Comparison of ENCODE assay signal across 23 mouse cellular contexts in the genomic region with DNA sequence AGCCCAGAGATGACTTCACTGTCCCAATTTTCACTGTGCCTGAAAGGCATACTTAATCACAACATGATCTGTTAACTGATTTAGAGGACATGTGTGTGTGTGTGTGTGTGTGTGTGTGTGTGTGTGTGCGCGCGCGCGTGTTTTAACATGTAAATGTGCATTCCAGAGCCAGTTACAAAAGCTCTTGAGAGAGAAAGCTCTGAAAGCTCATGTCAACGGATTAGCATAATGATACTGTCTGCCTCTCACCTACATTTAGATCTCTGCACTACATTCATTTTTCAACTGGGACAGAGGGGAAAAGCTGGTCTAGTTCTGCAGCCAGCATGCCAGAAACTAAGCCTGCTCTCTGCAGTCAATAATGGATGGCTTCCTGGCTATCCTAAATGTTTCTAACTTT.
A peak's percentile ranks its signal among the peaks of the same experiment; 100 is the strongest.
DNase-seq lines count a peak whose midpoint lies in the region; ATAC-seq lines count a peak whose summit lies in the region.
"Had no signal": no experiment of that assay in that cellular context is flagged by ENCODE, and none has a peak within 500 bp of the region (broad histone marks: within the 10 kb centered on the region; RNA-seq: fewer than 3 reads in every experiment).

No protein-coding gene starts in this region.

- H3K4me1 ChIP-seq in forebrain, embryonic 11.5 days (replicated peaks; ENCODE audit: control insufficient read depth, insufficient read depth, low read length) = no peaks in the 10 kb centered on the region
- H3K4me1 ChIP-seq in forebrain, embryonic 10.5 days = peaks cover 22% of the 10 kb centered on the region
- peaks cover 9% of the 10 kb centered on the region for H3K4me1 ChIP-seq in forebrain, embryonic 15.5 days
- H3K4me1 ChIP-seq in midbrain, embryonic 13.5 days (replicated peaks) = peaks cover 20% of the 10 kb centered on the region
- H3K4me1 ChIP-seq in liver, embryonic 11.5 days (replicated peaks; ENCODE audit: control insufficient read depth, insufficient read depth, low read length) = no peaks in the 10 kb centered on the region
- H3K4me1 ChIP-seq: hindbrain, embryonic 12.5 days; limb, embryonic 15.5 days; neural tube, embryonic 13.5 days had no signal

- 48% methylated on average over 6 of the region's 6 CpGs for WGBS in forebrain, embryonic 11.5 days
- 67% methylated on average over 6 of the region's 6 CpGs for WGBS in forebrain, embryonic 10.5 days
- 31% methylated on average over 6 of the region's 6 CpGs for WGBS in forebrain, embryonic 15.5 days
- WGBS in midbrain, embryonic 13.5 days = 28% methylated on average over 6 of the region's 6 CpGs
- 84% methylated on average over 6 of the region's 6 CpGs for WGBS in liver, embryonic 11.5 days

- H3K27me3 ChIP-seq in forebrain, embryonic 11.5 days (ENCODE audit: control insufficient read depth, insufficient read depth, low read length) = no peaks in the 10 kb centered on the region
- H3K27me3 ChIP-seq in forebrain, embryonic 10.5 days (ENCODE audit: poor library complexity, severe bottlenecking) = peaks cover 18% of the 10 kb centered on the region
- H3K27me3 ChIP-seq in forebrain, embryonic 15.5 days = no peaks in the 10 kb centered on the region
- no peaks in the 10 kb centered on the region for H3K27me3 ChIP-seq in midbrain, embryonic 13.5 days
- no peaks in the 10 kb centered on the region for H3K27me3 ChIP-seq in liver, embryonic 11.5 days (replicated peaks; ENCODE audit: control insufficient read depth, insufficient read depth, low read length)
- H3K27me3 ChIP-seq: hindbrain, embryonic 12.5 days; limb, embryonic 15.5 days; neural tube, embryonic 13.5 days had no signal

- no peak overlapping the region for H3K4me2 ChIP-seq in forebrain, embryonic 11.5 days (ENCODE audit: low read depth, low read length, severe bottlenecking)
- H3K4me2 ChIP-seq in forebrain, embryonic 15.5 days (replicated peaks) = no peak overlapping the region
- H3K4me2 ChIP-seq in midbrain, embryonic 13.5 days (replicated peaks) = no peak overlapping the region
- no peak overlapping the region for H3K4me2 ChIP-seq in liver, embryonic 11.5 days
- H3K4me2 ChIP-seq: heart, embryonic 11.5 days; hindbrain, embryonic 12.5 days; limb, embryonic 15.5 days; neural tube, embryonic 13.5 days had no signal

- H3K9ac ChIP-seq in forebrain, embryonic 11.5 days (ENCODE audit: low read length) = no peak overlapping the region
- no peak overlapping the region for H3K9ac ChIP-seq in forebrain, embryonic 15.5 days (replicated peaks)
- no peak overlapping the region for H3K9ac ChIP-seq in midbrain, embryonic 13.5 days (replicated peaks)
- no peak overlapping the region for H3K9ac ChIP-seq in liver, embryonic 11.5 days (ENCODE audit: low read depth, low read length)
- H3K9ac ChIP-seq: hindbrain, embryonic 12.5 days; limb, embryonic 15.5 days; neural tube, embryonic 13.5 days had no signal

- no peak for DNase-seq in forebrain, embryonic 11.5 days (ENCODE audit: low spot score)
- no peak for DNase-seq in forebrain, embryonic 10.5 days (ENCODE audit: extremely low spot score, low spot score)
- DNase-seq in embryo, embryonic 11 days = peak; percentile 3
- DNase-seq in left cerebral cortex, postnatal 10 days (ENCODE audit: extremely low spot score in 1 of 2, low spot score in 2 of 2) = no peak
- DNase-seq in liver, embryonic 11.5 days (ENCODE audit: low spot score) = no peak
- no peak for DNase-seq in lung, postnatal 25 days (ENCODE audit: low spot score)
- DNase-seq: adrenal gland, adult 8-10 months; cerebellum, adult 11 months; cerebellum, postnatal 10 days; heart, postnatal 10 days; kidney, adult 9 months; layer of hippocampus, postnatal 36 days; right cerebral cortex, postnatal 14 days; spleen, adult 18-20 months; thymus, postnatal 4 days had no signal

- H3K27ac ChIP-seq in forebrain, embryonic 11.5 days (ENCODE audit: low read depth, low read length) = no peak overlapping the region
- no peak overlapping the region for H3K27ac ChIP-seq in forebrain, embryonic 10.5 days
- H3K27ac ChIP-seq in forebrain, embryonic 15.5 days (replicated peaks) = no peak overlapping the region
- no peak overlapping the region for H3K27ac ChIP-seq in midbrain, embryonic 13.5 days
- H3K27ac ChIP-seq in liver, embryonic 11.5 days (ENCODE audit: low read depth, low read length) = no peak overlapping the region
- H3K27ac ChIP-seq: hindbrain, embryonic 12.5 days; limb, embryonic 15.5 days; neural tube, embryonic 13.5 days had no signal

- H3K9me3 ChIP-seq in forebrain, embryonic 11.5 days (ENCODE audit: control insufficient read depth, low read length) = no peaks in the 10 kb centered on the region
- H3K9me3 ChIP-seq in forebrain, embryonic 10.5 days = no peaks in the 10 kb centered on the region
- H3K9me3 ChIP-seq in forebrain, embryonic 15.5 days = no peaks in the 10 kb centered on the region
- no peaks in the 10 kb centered on the region for H3K9me3 ChIP-seq in midbrain, embryonic 13.5 days
- H3K9me3 ChIP-seq in liver, embryonic 11.5 days (ENCODE audit: control insufficient read depth, low read length) = no peaks in the 10 kb centered on the region
- H3K9me3 ChIP-seq: hindbrain, embryonic 12.5 days; limb, embryonic 15.5 days; neural tube, embryonic 13.5 days had no signal

- H3K4me3 ChIP-seq in forebrain, embryonic 11.5 days (ENCODE audit: low read depth, low read length) = no peak overlapping the region
- H3K4me3 ChIP-seq in forebrain, embryonic 10.5 days = no peak overlapping the region
- no peak overlapping the region for H3K4me3 ChIP-seq in forebrain, embryonic 15.5 days
- no peak overlapping the region for H3K4me3 ChIP-seq in midbrain, embryonic 13.5 days (replicated peaks)
- no peak overlapping the region for H3K4me3 ChIP-seq in liver, embryonic 11.5 days (ENCODE audit: low read depth, low read length)
- H3K4me3 ChIP-seq: hindbrain, embryonic 12.5 days; limb, embryonic 15.5 days; neural tube, embryonic 13.5 days had no signal

- ATAC-seq in forebrain, embryonic 11.5 days (replicated peaks; ENCODE audit: low FRiP score) = peak; percentile 67
- peak; percentile 53 for ATAC-seq in forebrain, embryonic 15.5 days (replicated peaks)
- ATAC-seq in midbrain, embryonic 13.5 days = peak; percentile 73
- ATAC-seq in liver, embryonic 11.5 days (replicated peaks; ENCODE audit: low FRiP score) = no peak
- ATAC-seq: CD4-positive, CD25-positive, alpha-beta regulatory T cell, adult 4 months; lung, postnatal 0 days had no signal

- intact Hi-C loops in left cerebral cortex, postnatal 10 days (cut with DNase I) = no loop called here

- H3K36me3 ChIP-seq in forebrain, embryonic 11.5 days (ENCODE audit: control insufficient read depth, insufficient read depth, low read length) = no peaks in the 10 kb centered on the region
- H3K36me3 ChIP-seq in forebrain, embryonic 10.5 days (replicated peaks) = no peaks in the 10 kb centered on the region
- no peaks in the 10 kb centered on the region for H3K36me3 ChIP-seq in forebrain, embryonic 15.5 days
- no peaks in the 10 kb centered on the region for H3K36me3 ChIP-seq in midbrain, embryonic 13.5 days
- no peaks in the 10 kb centered on the region for H3K36me3 ChIP-seq in liver, embryonic 11.5 days (ENCODE audit: control insufficient read depth, insufficient read depth, low read length)
- H3K36me3 ChIP-seq: hindbrain, embryonic 12.5 days; limb, embryonic 15.5 days; neural tube, embryonic 13.5 days had no signal
